7 mouse cellular contexts compared by ENCODE assay signal in the genomic region with DNA sequence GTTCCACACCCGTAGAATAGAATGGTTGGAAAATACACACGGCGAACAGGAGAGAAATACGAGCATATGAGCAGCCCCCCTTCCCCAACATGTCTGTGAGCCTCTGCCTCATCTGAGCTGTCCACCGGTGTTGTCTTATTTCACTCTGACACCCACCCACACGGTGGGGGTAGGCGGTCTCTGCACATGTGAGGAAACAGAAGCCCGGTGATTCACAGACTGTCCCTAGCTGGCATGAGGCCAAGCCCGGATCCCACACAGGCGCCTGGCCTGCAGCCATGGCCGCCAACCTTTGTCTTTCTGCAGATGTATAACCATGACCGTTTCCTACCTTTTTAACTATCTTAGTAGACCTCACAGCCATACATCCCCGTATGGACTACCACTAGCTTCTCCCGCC.
DNase-seq lines count a peak whose midpoint lies in the region; ATAC-seq lines count a peak whose summit lies in the region.

No protein-coding gene starts in this region.

- ATAC-seq in megakaryocyte progenitor cell, adult 5-6 weeks (replicated peaks; ENCODE audit: poor library complexity) = no peak

- DNase-seq in layer of hippocampus, adult 11-12 months (ENCODE audit: low spot score) = peak; percentile 12
- no peak for DNase-seq in layer of hippocampus, adult 9-10 months (ENCODE audit: low spot score)
- peak; percentile 16 to 64 for DNase-seq in adrenal gland, adult (ENCODE audit: inconsistent age in 2 of 2, low spot score in 1 of 2)
- DNase-seq in frontal cortex, postnatal 14 days (ENCODE audit: low spot score in 2 of 2) = peak; percentile 25 to 32
- peak; percentile 44 to 47 for DNase-seq in left cerebral cortex, postnatal 36 days (ENCODE audit: low spot score in 2 of 2)
- DNase-seq in lung, postnatal 4 days = no peak

- intact Hi-C loops in left cerebral cortex, postnatal 36 days (cut with DNase I) = no loop called here

Comparison
In these comparisons a context has a peak if more than half of its experiments do, and no peak if none do; other contexts are left out.
1. DNase-seq: peak in layer of hippocampus, adult 11-12 months (single experiment), adrenal gland, adult (2 of 2), frontal cortex, postnatal 14 days (2 of 2) and left cerebral cortex, postnatal 36 days (2 of 2); none in layer of hippocampus, adult 9-10 months (single experiment) and lung, postnatal 4 days (0 of 2).